Mouse (Mus musculus) cerebellum, adult 9-11 months (tissue): ENCODE results near the gene Prkce.

ENCODE experiments used
- DNase-seq: peaks from one replicate; pipeline ENCODE4 v3.0.0; 2022

Prkce gene

GRCm38 (mm10) chr17:86494895-86495294 is 327.3 kb downstream of the Prkce start:
- no peak for DNase-seq

- peak; percentile 27 for DNase-seq
Observed at GRCm38 (mm10) chr17:86496123-86496771, 328.7 kb downstream of the Prkce start.

GRCm38 (mm10) chr17:86497302-86497701 is 329.7 kb downstream of the Prkce start:
- DNase-seq = no peak

- no peak for DNase-seq
Observed at GRCm38 (mm10) chr17:86499359-86500045, 331.9 kb downstream of the Prkce start.

GRCm38 (mm10) chr17:86501393-86501792 is 333.8 kb downstream of the Prkce start:
- DNase-seq = no peak

- no peak for DNase-seq
Observed at GRCm38 (mm10) chr17:86503208-86503897, 335.8 kb downstream of the Prkce start.

GRCm38 (mm10) chr17:86505183-86505631 is 337.6 kb downstream of the Prkce start, which contains the start of gene Gm10309:
Gm10309 (minus strand) TSS chr17:86505232.
- DNase-seq = peak; percentile 84

GRCm38 (mm10) chr17:86506881-86507280 is 339.3 kb downstream of the Prkce start:
- no peak for DNase-seq

- peak; percentile 22 for DNase-seq
Observed at GRCm38 (mm10) chr17:86507342-86508211, 340.0 kb downstream of the Prkce start.

- DNase-seq = no peak
Observed at GRCm38 (mm10) chr17:86508212-86508490, 340.6 kb downstream of the Prkce start.

GRCm38 (mm10) chr17:86509871-86510270 is 342.3 kb downstream of the Prkce start:
- DNase-seq = no peak

- DNase-seq = no peak
Observed at GRCm38 (mm10) chr17:86514974-86515620, 347.5 kb downstream of the Prkce start.

- peak; percentile 46 for DNase-seq
Observed at GRCm38 (mm10) chr17:86516630-86517029, 349.0 kb downstream of the Prkce start.

- no peak for DNase-seq
Observed at GRCm38 (mm10) chr17:86518604-86519003, 351.0 kb downstream of the Prkce start.

GRCm38 (mm10) chr17:86521252-86521651 is 353.7 kb downstream of the Prkce start:
- DNase-seq = peak; percentile 46

- DNase-seq = no peak
Observed at GRCm38 (mm10) chr17:86522649-86523048, 355.1 kb downstream of the Prkce start.

- no peak for DNase-seq
Observed at GRCm38 (mm10) chr17:86523374-86523773, 355.8 kb downstream of the Prkce start.

- DNase-seq = no peak
Observed at GRCm38 (mm10) chr17:86523843-86524242, 356.3 kb downstream of the Prkce start.

- DNase-seq = no peak
Observed at GRCm38 (mm10) chr17:86525075-86525474, 357.5 kb downstream of the Prkce start.

GRCm38 (mm10) chr17:86526016-86526415 is 358.4 kb downstream of the Prkce start:
- no peak for DNase-seq

GRCm38 (mm10) chr17:86527298-86527697 is 359.7 kb downstream of the Prkce start:
- no peak for DNase-seq

- DNase-seq = no peak
Observed at GRCm38 (mm10) chr17:86529003-86529402, 361.4 kb downstream of the Prkce start.
